Mouse (Mus musculus) urinary bladder, postnatal 0 days (tissue): ENCODE measurements around the gene Gm2696. TPM values are rescaled to one million over a fixed set of nuclear protein-coding genes. Genes with fewer than 3 reads are reported as not detected.

Experiments used
- polyA plus RNA-seq: library from polyadenylated mRNA; unstranded; fragments of >200 nt; fragmentation: Nextera tagmentation; extraction: Ambion mirVana; gene quantifications from 2 replicates; pipeline ENCODE4 v1.2.1, GENCODE M21; 2015

Gene Gm2696
- not detected in 2 replicates for polyA plus RNA-seq

DNA sequence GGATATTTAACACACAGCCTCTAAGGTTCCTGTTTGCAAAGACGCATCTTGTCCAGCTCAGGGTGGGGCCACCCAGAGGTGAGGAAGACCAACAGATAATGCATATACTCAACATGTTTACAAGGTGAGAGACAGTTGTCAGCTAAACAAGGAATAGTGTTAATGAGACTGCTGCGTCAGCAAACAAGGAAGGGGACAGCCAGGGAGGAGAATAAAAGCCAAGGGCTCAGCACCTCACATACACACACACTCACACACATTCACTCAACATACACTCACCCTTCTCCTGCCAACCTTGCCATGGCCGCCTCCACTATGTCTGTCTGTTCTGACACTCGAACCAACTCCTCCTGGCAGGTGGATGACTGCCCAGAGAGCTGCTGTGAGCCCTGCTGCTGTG is at the start of gene Gm2696:
Gene Gm2696, plus strand, starts transcription at position 301 of the 400 bp plus-strand sequence.

DNA sequence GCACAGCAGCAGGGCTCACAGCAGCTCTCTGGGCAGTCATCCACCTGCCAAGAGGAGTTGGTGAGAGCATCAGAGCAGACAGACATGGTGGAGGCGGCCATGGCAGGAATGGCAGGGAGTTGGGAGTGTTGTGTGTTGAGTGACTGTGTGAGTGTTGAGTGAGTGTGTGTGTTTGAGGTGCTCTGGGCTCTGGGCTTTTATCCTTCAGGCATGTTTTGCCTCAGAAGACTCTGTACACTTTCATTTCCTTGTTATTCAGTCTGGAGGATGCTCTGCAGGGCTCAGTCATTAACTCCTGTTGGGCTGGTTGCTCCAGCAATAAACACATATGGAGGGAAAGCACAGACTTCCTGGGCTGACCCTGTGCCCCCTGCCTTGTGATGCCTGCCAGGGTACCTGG is 43.3 kb upstream of the Gm2696 start, which contains the start of gene Gm3238:
Gene Gm3238, minus strand, starts transcription at position 101 of the 400 bp plus-strand sequence.

DNA sequence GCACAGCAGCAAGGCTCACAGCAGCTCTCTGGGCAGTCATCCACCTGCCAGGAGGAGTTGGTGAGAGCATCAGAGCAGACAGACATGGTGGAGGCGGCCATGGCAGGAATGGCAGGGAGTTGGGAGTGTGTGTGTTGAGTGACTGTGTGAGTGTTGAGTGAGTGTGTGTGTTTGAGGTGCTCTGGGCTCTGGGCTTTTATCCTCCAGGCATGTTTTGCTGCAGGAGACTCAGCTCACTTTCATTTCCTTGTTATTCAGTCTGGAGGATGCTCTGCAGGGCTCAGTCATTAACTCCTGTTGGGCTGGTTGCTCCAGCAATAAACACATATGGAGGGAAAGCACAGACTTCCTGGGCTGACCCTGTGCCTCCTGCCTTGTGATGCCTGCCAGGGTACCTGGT is 37.6 kb upstream of the Gm2696 start, which contains the start of gene Gm7138:
Gene Gm7138, minus strand, starts transcription at position 101 of the 400 bp plus-strand sequence.

DNA sequence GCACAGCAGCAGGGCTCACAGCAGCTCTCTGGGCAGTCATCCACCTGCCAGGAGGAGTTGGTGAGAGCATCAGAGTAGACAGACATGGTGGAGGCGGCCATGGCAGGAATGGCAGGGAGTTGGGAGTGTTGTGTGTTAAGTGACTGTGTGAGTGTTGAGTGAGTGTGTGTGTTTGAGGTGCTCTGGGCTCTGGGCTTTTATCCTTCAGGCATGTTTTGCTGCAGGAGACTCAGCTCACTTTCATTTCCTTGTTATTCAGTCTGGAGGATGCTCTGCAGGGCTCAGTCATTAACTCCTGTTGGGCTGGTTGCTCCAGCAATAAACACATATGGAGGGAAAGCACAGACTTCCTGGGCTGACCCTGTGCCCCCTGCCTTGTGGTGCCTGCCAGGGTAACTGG is 32.0 kb upstream of the Gm2696 start, which contains the start of gene Gm3250:
Gene Gm3250, minus strand, starts transcription at position 101 of the 400 bp plus-strand sequence.

DNA sequence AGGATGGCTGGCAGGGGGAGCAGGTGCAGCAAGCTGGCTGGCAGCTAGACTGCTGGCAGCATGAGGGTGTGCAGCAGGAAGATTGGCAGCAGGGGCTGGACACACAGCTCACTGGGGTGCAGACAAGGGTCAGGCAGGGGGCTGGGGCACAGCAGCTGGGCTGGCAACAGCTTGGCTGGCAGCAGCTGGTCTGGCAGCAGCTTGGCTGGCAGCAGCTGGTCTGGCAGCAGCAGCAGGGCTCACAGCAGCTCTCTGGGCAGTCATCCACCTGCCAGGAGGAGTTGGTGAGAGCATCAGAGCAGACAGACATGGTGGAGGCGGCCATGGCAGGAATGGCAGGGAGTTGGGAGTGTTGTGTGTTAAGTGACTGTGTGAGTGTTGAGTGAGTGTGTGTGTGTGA is 26.6 kb upstream of the Gm2696 start, which contains the start of gene Gm7137:
Gene Gm7137, minus strand, starts transcription at position 325 of the 400 bp plus-strand sequence.

DNA sequence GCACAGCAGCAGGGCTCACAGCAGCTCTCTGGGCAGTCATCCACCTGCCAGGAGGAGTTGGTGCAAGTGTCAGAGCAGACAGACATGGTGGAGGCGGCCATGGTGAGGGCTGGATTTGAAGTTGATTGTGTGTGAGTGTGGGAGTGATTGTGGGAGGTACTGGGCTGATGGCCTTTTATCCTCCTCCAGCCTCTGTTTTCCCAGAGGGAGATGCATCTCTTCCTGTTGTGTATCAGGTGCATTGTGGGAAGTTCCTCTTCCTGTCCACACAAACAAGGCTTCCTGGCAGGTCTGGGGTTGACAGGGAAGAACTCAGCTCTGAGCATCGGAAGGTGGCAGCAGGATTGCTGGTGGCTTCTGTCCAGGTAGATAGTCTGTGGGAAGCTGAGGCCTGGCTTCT is 19.5 kb upstream of the Gm2696 start, which contains the start of gene Gm9639:
Gene Gm9639, minus strand, starts transcription at position 101 of the 400 bp plus-strand sequence.

DNA sequence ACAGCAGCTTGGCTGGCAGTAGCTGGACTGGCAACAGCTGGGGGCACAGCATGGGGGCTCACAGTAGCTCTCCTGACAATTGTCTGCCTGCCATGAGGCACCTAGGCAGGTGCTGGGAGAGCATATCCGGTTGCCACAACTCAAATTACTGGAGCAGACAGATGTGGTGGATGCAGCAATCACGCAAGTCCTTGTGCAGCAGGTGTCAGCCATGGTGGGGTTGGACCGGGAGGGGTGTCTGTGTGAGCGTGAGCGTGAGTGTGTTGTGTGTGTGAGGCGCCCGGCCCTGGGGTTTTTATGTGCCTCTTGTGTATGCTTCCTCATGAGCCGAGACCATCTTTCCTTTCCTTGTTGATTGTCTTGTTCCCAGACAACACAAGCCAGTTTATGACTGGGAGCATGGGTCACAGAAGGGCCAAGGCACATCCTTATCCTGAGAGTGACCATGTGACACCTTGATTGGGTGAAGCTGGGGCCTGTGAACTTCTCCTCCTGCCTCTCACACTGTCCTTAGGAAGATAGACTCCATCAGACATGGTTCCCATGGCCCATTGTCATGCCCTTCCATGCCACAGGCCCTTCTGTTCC is 15.5 kb upstream of the Gm2696 start, which contains the start of gene Gm19668:
Gene Gm19668, minus strand, starts transcription at position 213 of the 588 bp plus-strand sequence.

DNA sequence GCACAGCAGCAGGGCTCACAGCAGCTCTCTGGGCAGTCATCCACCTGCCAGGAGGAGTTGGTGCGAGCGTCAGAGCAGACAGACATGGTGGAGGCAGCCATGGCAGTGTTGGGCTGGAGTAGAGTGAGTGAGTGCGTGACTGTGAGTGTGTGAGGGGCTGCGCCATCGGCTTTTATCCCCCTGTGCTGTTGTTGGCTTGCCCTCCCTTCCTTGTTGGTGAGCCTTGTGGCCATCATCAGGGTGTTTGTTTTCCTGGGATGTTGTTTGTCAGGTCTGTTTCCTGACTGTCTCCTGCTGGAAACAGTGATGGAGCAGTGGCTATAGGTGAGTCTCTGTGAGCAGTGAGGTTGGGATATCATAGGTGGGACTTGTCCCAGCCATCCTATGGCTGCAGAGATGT is 2.7 kb upstream of the Gm2696 start, which contains the start of gene Gm9507:
Gene Gm9507, minus strand, starts transcription at position 101 of the 400 bp plus-strand sequence.

DNA sequence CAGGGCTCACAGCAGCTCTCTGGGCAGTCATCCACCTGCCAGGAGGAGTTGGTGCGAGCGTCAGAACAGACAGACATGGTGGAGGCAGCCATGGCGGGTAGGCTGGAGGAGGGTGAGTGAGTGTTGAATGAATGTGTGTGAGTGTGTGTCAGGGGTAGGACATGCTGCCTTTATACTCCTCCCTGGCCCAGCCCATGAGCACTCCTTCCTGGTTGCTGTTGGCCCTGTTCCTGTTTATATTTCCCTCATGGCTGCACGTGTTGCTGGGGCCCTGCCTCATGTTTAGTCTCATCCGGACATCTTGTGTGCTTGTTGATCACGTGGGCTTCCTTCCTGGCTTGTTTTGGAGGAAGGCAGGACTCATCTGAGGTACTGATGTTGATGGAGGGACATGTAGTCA is 12.5 kb downstream of the Gm2696 start, which contains the start of gene Krtap10-4:
Gene Krtap10-4, minus strand, starts transcription at position 145 of the 400 bp plus-strand sequence.

DNA sequence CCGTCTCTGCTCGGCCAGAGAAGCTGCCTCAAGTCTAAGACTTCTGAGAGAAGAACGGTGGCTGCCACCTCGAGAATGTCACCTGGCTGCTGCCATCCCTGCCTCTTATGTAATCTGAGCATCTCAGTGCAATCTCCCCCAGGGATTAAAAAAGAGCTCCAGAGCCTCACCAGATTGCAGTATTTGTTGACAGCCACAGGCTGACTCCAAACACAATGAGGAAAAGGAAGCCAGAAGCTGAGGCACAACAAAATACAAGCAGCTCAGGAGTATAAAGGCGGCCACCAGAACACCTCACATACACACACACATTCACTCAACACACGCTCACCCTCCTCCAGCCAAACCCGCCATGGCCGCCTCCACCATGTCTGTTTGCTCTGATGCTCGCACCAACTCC is 21.2 kb downstream of the Gm2696 start, which contains the start of gene Krtap10-10:
Gene Krtap10-10, plus strand, starts transcription at position 301 of the 400 bp plus-strand sequence.

DNA sequence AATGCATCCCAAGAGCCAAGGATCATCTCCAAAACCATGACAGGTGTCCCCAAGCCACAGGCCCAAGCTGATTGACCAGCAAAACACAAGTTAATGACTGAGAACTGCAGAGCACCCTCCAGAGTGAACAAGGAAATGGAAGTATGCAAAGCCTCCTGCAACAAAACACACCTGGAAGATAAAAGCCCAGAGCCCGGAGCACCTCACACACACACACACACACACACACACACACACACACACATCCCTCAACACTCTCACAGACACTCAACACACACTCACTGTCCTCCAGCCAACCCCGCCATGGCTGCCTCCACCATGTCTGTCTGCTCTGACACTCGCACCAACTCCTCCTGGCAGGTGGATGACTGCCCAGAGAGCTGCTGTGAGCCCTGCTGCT is 32.0 kb downstream of the Gm2696 start, which contains the start of gene Gm36176:
Gene Gm36176, plus strand, starts transcription at position 301 of the 400 bp plus-strand sequence.

DNA sequence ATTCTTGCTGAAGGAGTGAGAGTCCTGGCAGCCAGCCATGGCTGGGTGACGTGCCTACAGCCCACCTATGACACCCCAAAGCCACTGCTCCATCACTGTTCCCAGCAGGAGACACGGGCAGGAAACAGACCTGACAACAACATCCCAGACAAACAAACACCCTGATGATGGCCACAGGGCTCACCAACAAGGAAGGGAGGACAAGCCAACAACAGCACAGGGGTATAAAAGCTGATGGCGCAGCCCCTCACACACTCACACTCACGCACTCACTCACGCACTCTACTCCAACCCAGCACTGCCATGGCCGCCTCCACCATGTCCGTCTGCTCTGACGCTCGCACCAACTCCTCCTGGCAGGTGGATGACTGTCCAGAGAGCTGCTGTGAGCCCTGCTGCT is 38.1 kb downstream of the Gm2696 start, which contains the start of gene Gm10318:
Gene Gm10318, plus strand, starts transcription at position 301 of the 400 bp plus-strand sequence.

DNA sequence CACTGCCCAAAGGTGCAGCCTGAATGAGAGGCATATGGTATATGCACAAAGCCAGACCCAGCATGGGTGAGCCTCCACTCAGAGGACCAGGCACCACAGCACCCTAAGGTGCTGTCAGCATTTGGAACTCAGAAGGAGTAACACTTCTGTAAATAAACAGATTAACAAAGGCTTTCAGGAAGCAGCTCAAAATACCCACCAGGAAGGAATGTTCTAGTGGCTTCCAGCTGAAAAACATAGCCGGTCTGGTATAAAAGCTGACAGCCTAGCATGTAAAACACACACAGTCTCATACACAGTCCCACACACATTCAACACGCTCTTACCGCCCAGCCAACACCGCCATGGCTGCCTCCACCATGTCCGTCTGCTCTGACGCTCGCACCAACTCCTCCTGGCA is 47.2 kb downstream of the Gm2696 start, which contains the start of gene Gm3285:
Gene Gm3285, plus strand, starts transcription at position 301 of the 400 bp plus-strand sequence.

Other genes starting within 250 kb of the Gm2696 start
- 150 and 154 TPM in 2 replicates for gene Pttg1ip, start 233.0 kb upstream of the Gm2696 start, polyA plus RNA-seq
- 184 and 190 TPM in 2 replicates for gene Sumo3, start 208.6 kb upstream of the Gm2696 start, polyA plus RNA-seq
- 5.7 and 21.3 TPM in 2 replicates for gene Gm49325, start 208.5 kb upstream of the Gm2696 start, polyA plus RNA-seq
- gene Ube2g2, start 192.4 kb upstream of the Gm2696 start, polyA plus RNA-seq: 59.0 and 62.6 TPM in 2 replicates
- gene Tspear, start 128.1 kb upstream of the Gm2696 start, polyA plus RNA-seq: 0.39 and 0.67 TPM in 2 replicates
- gene Gm19402, start 123.9 kb upstream of the Gm2696 start, polyA plus RNA-seq: not detected in 2 replicates
- not detected in 2 replicates for gene Gm9508, start 117.4 kb upstream of the Gm2696 start, polyA plus RNA-seq
- not detected in 2 replicates for gene Gm10272, start 108.1 kb upstream of the Gm2696 start, polyA plus RNA-seq
- gene Gm10024, start 103.2 kb upstream of the Gm2696 start, polyA plus RNA-seq: not detected in 2 replicates
- not detected in 2 replicates for gene Gm10142, start 98.9 kb upstream of the Gm2696 start, polyA plus RNA-seq
- not detected in 2 replicates for gene Krtap12-1, start 94.1 kb upstream of the Gm2696 start, polyA plus RNA-seq
- not detected in 2 replicates for gene Gm10100, start 88.2 kb upstream of the Gm2696 start, polyA plus RNA-seq
- not detected in 2 replicates for gene Gm18596, start 72.0 kb upstream of the Gm2696 start, polyA plus RNA-seq
- not detected in 2 replicates for gene Gm9736, start 63.3 kb upstream of the Gm2696 start, polyA plus RNA-seq
- gene Gm3233, start 55.0 kb upstream of the Gm2696 start, polyA plus RNA-seq: not detected in 2 replicates
- gene Gm3238, start 43.4 kb upstream of the Gm2696 start, polyA plus RNA-seq: not detected in 2 replicates
- gene Gm7138, start 37.7 kb upstream of the Gm2696 start, polyA plus RNA-seq: not detected in 2 replicates
- gene Gm3250, start 32.1 kb upstream of the Gm2696 start, polyA plus RNA-seq: not detected in 2 replicates
- gene Gm7137, start 26.5 kb upstream of the Gm2696 start, polyA plus RNA-seq: not detected in 2 replicates
- not detected in 2 replicates for gene Gm9639, start 19.6 kb upstream of the Gm2696 start, polyA plus RNA-seq
- not detected in 2 replicates for gene Gm19668, start 15.5 kb upstream of the Gm2696 start, polyA plus RNA-seq
- not detected in 2 replicates for gene Gm9507, start 2.8 kb upstream of the Gm2696 start, polyA plus RNA-seq
- not detected in 2 replicates for gene Krtap10-4, start 12.4 kb downstream of the Gm2696 start, polyA plus RNA-seq
- not detected in 2 replicates for gene Krtap10-10, start 21.3 kb downstream of the Gm2696 start, polyA plus RNA-seq
- gene Gm36176, start 32.1 kb downstream of the Gm2696 start, polyA plus RNA-seq: not detected in 2 replicates
- gene Gm10318, start 38.2 kb downstream of the Gm2696 start, polyA plus RNA-seq: not detected in 2 replicates
- not detected in 2 replicates for gene Gm3285, start 47.3 kb downstream of the Gm2696 start, polyA plus RNA-seq
- 7.1 and 7.6 TPM in 2 replicates for gene Lrrc3, start 87.9 kb downstream of the Gm2696 start, polyA plus RNA-seq
- 0.27 and 0.58 TPM in 2 replicates for gene Trpm2, start 155.9 kb downstream of the Gm2696 start, polyA plus RNA-seq
- gene 1810043G02Rik, start 163.8 kb downstream of the Gm2696 start, polyA plus RNA-seq: 14.8 and 17.2 TPM in 2 replicates
- 83.0 and 103 TPM in 2 replicates for gene Pfkl, start 195.4 kb downstream of the Gm2696 start, polyA plus RNA-seq
- gene Dnmt3l, start 227.3 kb downstream of the Gm2696 start, polyA plus RNA-seq: 8.0 and 8.3 TPM in 2 replicates
- gene Aire, start 228.9 kb downstream of the Gm2696 start, polyA plus RNA-seq: 0.53 and 0.64 TPM in 2 replicates